Mouse (Mus musculus) kidney, adult 2 months (tissue): Measurements from ENCODE around the gene Prr5l. TPM values are rescaled to one million over a fixed set of nuclear protein-coding genes. Genes with fewer than 3 reads are reported as not detected.

ENCODE experiments used
- DNase-seq: peaks from one replicate; pipeline ENCODE4 v3.0.0; 2021
- H3K27ac ChIP-seq: fragments of 200-500 bp; 2 replicates; pipeline ENCODE4 v1.5.1; 2012; ENCODE audit warnings: low read depth, low read length, control low read depth, inconsistent platforms; ENCODE audit not compliant: insufficient read depth
- H3K27me3 ChIP-seq: fragments of 200-500 bp; replicated peaks from 2 replicates; pipeline ENCODE4 v1.6.1; 2012; ENCODE audit warnings: mild to moderate bottlenecking, moderate library complexity, low read length, inconsistent platforms; ENCODE audit not compliant: control insufficient read depth, insufficient read depth
- H3K36me3 ChIP-seq: fragments of 200-500 bp; 2 replicates; pipeline ENCODE4 v1.6.1; 2012; ENCODE audit warnings: mild to moderate bottlenecking, moderate library complexity, low read length, inconsistent platforms; ENCODE audit not compliant: control insufficient read depth, insufficient read depth
- H3K4me1 ChIP-seq: fragments of 200-500 bp; 2 replicates; pipeline ENCODE4 v1.6.1; 2011; ENCODE audit warnings: low read length; ENCODE audit not compliant: control insufficient read depth, insufficient read depth
- H3K4me3 ChIP-seq: fragments of 200-500 bp; 2 replicates; pipeline ENCODE4 v1.5.1; 2011; ENCODE audit warnings: mild to moderate bottlenecking, low read depth, low read length, control low read depth; ENCODE audit not compliant: insufficient read depth
- CTCF ChIP-seq: fragments of 200-500 bp; conservative IDR thresholded peaks from 2 replicates; pipeline ENCODE4 v1.5.1; 2011; ENCODE audit warnings: low read depth, mild to moderate bottlenecking, control low read depth, low read length, moderate library complexity, mixed read lengths; ENCODE audit not compliant: insufficient read depth, insufficient read length
- POLR2A ChIP-seq: fragments of 200-500 bp; IDR thresholded peaks from one replicate; pipeline ENCODE4 v1.6.1; 2011; ENCODE audit warnings: low read depth, low read length, control low read depth
- WGBS: fragments of 180-500 bp; shearing (Covaris S2); methylation state at CpG from one replicate; pipeline ENCODE4 v1.1.7; 2018; 5-methylcytosine and 5-hydroxymethylcytosine counted together
- polyA plus RNA-seq: library from polyadenylated mRNA; depleted of rRNA; stranded (reverse); fragments of >200 nt; gene quantifications from 2 replicates; pipeline ENCODE4 v1.2.3, GENCODE M21; 2012; rRNA removed

Gene Prr5l
- 7.5 and 9.6 TPM in 2 replicates for polyA plus RNA-seq

DNA sequence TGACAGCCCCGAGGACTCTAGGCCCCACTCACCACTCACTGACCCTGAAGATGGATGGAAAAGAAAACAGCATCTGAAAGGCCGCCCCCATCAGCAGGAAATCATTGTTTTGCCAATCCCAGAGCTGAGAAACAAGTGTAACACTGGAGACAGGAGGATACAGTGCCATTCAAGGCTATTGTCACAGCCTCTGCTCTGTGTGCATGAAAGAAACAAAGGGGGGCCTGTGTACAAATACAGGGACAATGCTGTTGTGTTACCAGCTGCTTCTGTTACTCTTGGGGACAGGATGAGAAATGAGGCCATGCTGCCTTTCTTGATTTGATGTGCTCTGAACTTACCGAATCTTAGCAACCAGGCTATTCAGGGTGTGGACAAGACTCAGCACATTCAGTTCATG, at the start of gene Prr5l:
TSS of gene Prr5l (minus strand) at position 30 of the 400 bp plus-strand sequence.
- no peak for DNase-seq
- TF ChIP-seq CTCF (no peak), POLR2A (no peak)
- no peaks in the 10 kb centered on the region for H3K27me3 ChIP-seq
- WGBS = 44% methylated on average over 3 of the region's 3 CpGs
- H3K36me3 ChIP-seq = no peaks in the 10 kb centered on the region
- no peak within 1 kb of the TSS for H3K4me3 ChIP-seq
- H3K27ac ChIP-seq = no peak within 1 kb of the TSS
- H3K4me1 ChIP-seq = peaks cover 5% of the 10 kb centered on the region; the same call in 1 of the 2 replicates

DNA sequence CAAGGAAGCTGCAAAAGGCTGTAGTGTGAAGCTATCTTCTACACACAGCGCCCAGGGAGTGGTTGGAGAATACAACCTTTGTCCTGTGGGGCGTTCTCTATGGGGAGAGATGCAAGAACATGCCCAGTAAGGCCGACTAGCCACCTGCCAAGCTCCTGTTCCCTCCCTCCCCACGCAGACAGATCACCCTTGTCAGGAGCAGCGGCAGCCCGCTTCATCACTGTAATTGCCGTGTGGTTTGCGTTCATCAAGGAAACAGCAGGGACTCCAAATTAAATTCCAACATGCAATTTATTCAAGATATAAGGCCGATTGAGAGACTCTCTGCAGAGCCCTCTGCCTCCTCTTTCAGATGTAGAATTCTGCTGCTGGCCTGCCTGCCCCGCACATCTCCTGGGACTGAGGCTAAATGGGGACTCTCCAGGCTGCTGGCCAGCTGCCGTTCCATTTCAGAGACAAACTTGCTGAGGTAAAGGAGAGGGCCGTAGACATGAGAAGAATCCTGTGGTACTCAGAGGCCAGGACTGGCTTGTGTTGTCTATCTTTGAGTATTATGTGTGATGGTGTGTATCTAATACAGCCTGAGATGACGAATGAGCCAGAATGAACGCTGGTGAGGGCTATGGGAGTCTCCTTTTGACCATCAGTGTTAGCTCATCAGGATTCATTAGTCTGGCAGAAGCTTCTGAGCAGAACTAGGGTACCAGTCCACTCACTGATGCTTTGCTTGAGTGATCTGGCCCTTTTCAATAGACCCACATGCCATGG, 49.5 kb upstream of the Prr5l start:
- peak; percentile 53 for DNase-seq
- no peak overlapping the region for H3K27ac ChIP-seq
- TF ChIP-seq CTCF = no peak
- 70% methylated on average over 14 of the region's 14 CpGs for WGBS
- H3K36me3 ChIP-seq = no peaks in the 10 kb centered on the region
- H3K4me3 ChIP-seq = no peak overlapping the region
- no peaks in the 10 kb centered on the region for H3K27me3 ChIP-seq
- no peaks in the 10 kb centered on the region; the same call in 1 of the 2 replicates for H3K4me1 ChIP-seq

DNA sequence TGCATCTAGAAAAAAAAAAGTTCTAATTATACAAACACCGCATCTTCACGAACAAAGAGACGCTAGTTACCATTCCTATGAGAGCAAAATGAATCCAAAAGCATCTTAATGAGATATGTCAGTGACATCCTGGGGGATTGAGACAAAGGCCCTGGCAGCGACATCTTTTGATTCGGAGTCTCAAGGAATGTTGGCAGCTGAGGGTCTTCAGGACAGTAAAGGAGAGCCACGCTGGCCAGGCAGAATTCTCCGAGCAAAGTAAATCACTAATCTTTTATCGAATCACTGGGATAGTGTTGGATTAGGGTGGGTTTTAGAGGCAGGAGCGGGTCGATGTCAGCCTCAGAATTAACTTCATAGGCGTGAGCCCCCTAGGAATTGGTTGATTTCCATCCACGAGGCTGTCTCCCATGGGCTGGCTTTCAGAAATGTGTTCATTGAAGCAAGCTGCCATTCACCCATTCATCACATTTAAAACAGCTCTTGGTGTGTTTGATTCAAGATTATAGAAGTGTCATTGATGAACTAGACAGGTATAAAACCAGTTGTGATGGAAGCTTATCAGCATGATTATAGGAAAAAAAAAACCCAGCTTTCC, 42.9 kb upstream of the Prr5l start:
- Histone ChIP-seq H3K4me1 (peaks cover 13% of the 10 kb centered on the region; the same call in 1 of the 2 replicates), H3K36me3 (no peaks in the 10 kb centered on the region), H3K27me3 (no peaks in the 10 kb centered on the region), H3K27ac (no peak overlapping the region), H3K4me3 (no peak overlapping the region)
- no peak for DNase-seq
- TF ChIP-seq POLR2A (no peak), CTCF (no peak)
- WGBS = 92% methylated on average over 12 of the region's 12 CpGs

DNA sequence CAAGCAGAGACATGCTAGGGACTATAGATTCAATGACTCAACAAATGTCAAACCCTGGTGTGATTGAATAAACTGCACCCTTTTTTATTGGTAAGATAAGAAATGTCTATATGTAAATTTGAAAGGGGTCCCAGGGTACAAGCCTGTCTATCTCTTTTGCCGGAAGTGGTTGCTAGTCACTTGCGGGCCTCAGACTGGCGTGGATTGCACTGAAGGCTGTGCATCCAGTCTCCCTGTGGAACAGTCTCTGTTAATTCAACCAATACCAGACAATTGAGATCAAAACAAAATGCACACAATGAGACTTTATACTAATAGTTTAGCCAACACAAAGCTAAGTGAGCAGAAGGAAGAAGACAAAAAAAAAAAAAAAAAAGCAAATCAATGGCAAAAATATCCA, 42.4 kb upstream of the Prr5l start:
- H3K27me3 ChIP-seq = no peaks in the 10 kb centered on the region
- no peak overlapping the region for H3K27ac ChIP-seq
- H3K4me1 ChIP-seq = peaks cover 13% of the 10 kb centered on the region; the same call in 1 of the 2 replicates
- no peak for TF ChIP-seq CTCF
- TF ChIP-seq POLR2A = no peak
- no peak overlapping the region for H3K4me3 ChIP-seq
- DNase-seq = no peak
- WGBS = 98% methylated on average over 3 of the region's 3 CpGs
- no peaks in the 10 kb centered on the region for H3K36me3 ChIP-seq

DNA sequence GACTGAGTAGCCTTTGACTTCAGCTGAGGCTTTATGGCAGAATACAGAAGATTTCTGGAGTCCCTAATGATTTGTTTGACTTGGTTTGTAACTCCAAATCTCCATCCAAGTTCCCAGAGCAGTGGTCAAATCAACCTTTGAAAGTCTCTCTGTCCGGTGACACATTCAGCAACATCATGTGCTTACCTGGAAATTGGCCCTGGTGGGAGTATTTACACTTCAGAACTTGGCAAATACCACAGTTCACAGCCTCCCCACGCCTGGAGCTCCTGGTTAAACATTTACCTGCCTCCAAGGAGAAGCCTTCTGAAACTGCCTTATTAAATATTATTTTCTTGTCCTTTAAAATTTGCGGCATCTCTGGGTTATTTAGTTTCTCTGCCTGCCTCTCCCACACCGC, 40.4 kb upstream of the Prr5l start:
- peak; percentile 94 for DNase-seq
- H3K4me3 ChIP-seq = no peak overlapping the region
- peaks cover 13% of the 10 kb centered on the region; the same call in 1 of the 2 replicates for H3K4me1 ChIP-seq
- no peaks in the 10 kb centered on the region for H3K27me3 ChIP-seq
- H3K27ac ChIP-seq = peak overlapping the region; percentile 88
- TF ChIP-seq CTCF (no peak), POLR2A (no peak)
- no peaks in the 10 kb centered on the region for H3K36me3 ChIP-seq
- WGBS = 39% methylated on average over 4 of the region's 4 CpGs

DNA sequence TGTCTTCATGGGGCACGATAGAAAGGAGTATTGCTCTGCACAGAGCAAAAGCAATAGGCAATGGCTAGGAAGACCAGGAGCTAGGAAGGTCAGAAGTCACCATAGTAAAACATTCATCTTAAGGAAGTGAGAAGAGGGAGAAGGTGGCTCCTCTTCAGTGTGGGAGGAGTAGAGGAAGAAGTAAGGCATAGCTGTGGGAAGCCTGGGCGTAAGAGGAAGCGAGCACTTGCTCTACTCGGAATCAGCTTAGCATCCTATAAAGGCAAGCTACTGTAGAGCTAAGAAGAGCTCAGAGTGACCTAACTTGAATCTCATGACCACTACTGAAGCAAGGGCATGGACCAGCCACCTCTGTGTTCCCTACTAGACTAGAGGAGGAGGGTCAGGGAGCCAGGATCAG, 39.5 kb upstream of the Prr5l start:
- no peak for DNase-seq
- TF ChIP-seq POLR2A = no peak
- no peak for TF ChIP-seq CTCF
- Histone ChIP-seq H3K27ac (no peak overlapping the region), H3K4me1 (peaks cover 13% of the 10 kb centered on the region; the same call in 1 of the 2 replicates), H3K36me3 (no peaks in the 10 kb centered on the region), H3K4me3 (no peak overlapping the region), H3K27me3 (no peaks in the 10 kb centered on the region)
- WGBS = 87% methylated on average over 4 of the region's 4 CpGs

DNA sequence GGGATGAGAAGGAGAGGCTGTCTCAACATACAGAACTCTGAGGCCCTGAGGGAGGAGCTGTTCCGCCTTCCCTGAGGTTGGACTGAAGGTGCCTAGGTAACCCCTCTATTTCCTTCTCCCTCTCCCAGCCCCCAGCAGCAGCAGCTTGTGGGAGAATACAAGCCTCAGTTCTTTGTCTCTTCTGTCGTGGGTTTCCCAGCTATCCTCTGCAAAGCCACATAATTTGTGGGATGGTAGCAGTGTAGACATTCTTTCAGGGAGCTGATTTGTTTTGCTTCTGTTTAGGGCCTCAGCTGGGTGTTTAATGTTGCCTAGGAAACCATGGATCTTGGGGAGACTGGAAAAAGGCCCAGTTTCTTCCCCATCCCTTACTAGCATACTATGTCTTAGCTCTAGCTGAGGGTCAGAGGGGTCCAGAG, 37.3 kb upstream of the Prr5l start:
- WGBS = 68% methylated on average over 2 of the region's 2 CpGs
- Histone ChIP-seq H3K27me3 (no peaks in the 10 kb centered on the region), H3K4me1 (peaks cover 13% of the 10 kb centered on the region; the same call in 1 of the 2 replicates), H3K4me3 (no peak overlapping the region), H3K27ac (no peak overlapping the region), H3K36me3 (no peaks in the 10 kb centered on the region)
- no peak for DNase-seq
- no peak for TF ChIP-seq POLR2A
- TF ChIP-seq CTCF = no peak
